Mouse (Mus musculus): ENCODE measurements around the gene Cpsf4l. TPM values are rescaled to one million over a fixed set of nuclear protein-coding genes. Genes with fewer than 3 reads are reported as not detected.

The Cpsf4l gene
- total and polyA plus RNA-seq, 3 experiments: not detected

DNA sequence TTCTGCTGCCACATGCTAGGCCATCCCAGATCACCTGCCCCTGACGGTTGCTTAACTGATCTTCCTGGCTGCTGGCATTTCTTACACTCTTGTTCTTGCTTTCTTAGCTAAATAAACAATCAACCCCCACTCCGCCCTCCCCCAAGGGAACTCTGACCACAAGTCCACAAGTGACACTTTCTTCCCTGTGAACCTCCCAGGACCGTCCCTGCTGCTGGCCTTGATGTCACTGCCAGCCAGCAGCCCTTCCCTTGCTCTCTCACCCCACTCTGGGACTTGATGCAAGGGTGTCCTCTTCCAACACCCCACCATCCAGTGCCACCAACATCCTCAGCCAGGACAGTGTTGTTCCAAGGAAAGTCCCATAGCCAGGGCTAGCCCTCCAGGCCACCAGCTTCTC, 21.1 kb upstream of the Cpsf4l start:
- no peak for ATAC-seq (ENCODE audit: extremely low read depth, insufficient number of reproducible peaks, low FRiP score, poor library complexity, severe bottlenecking)
- Histone ChIP-seq H3K27me3 (ENCODE audit: insufficient read depth, low read length) (no peaks in the 10 kb centered on the region), H3K9me3 (replicated peaks) (no peaks in the 10 kb centered on the region), H3K4me1 (ENCODE audit: insufficient read depth, low read depth, low read length) (peaks cover 46% of the 10 kb centered on the region), H3K36me3 (replicated peaks) (peaks cover 94% of the 10 kb centered on the region), H3K4me3 (ENCODE audit: low read depth, low read length) (no peak overlapping the region)
- TF ChIP-seq TAL1 (conservative IDR thresholded peaks at IDR 0.05; ENCODE audit: low read depth, low read length): no peak
- DNase-seq (ENCODE audit: low spot score): no peak

DNA sequence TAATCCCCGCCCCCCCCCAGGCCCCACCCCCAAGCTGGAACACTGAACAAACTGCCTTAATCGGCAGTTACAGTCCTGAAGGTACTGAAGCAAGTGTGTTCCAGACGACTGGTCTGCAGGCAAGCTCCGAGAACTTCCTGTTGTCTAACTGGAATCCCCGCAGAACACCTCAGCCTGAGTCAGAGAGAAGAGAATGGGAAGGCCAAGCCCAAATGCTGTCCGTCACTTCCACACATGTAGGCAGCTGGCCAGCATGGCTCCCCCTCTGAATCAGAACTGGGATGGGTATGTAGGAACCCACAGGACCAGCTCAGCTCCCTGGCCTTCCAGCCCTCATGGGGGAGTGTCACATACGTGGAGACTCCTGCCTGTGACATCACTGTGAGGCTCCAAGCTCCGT, 20.1 kb upstream of the Cpsf4l start:
- no peaks in the 10 kb centered on the region for H3K9me3 ChIP-seq (replicated peaks)
- ATAC-seq (ENCODE audit: extremely low read depth, insufficient number of reproducible peaks, low FRiP score, poor library complexity, severe bottlenecking): no peak
- TF ChIP-seq TAL1 (conservative IDR thresholded peaks at IDR 0.05; ENCODE audit: low read depth, low read length): no peak
- TF ChIP-seq GATA1 (IDR thresholded peaks at IDR 0.05; ENCODE audit: borderline replicate concordance, low read length): no peak
- no peak for TF ChIP-seq GATA2 (IDR thresholded peaks at IDR 0.05; ENCODE audit: borderline replicate concordance, low read depth, low read length)
- no peak for TF ChIP-seq POLR2AphosphoS5 (IDR thresholded peaks at IDR 0.05; ENCODE audit: insufficient replicate concordance, low read depth, low read length)
- TF ChIP-seq CTCF (IDR thresholded peaks at IDR 0.05; ENCODE audit: low read depth, low read length): no peak
- no peak overlapping the region for H3K4me3 ChIP-seq (ENCODE audit: low read depth, low read length)
- peaks cover 93% of the 10 kb centered on the region for H3K36me3 ChIP-seq (replicated peaks)
- DNase-seq (ENCODE audit: low spot score): no peak
- peaks cover 37% of the 10 kb centered on the region for H3K4me1 ChIP-seq (ENCODE audit: insufficient read depth, low read depth, low read length)
- H3K27me3 ChIP-seq (ENCODE audit: insufficient read depth, low read length): no peaks in the 10 kb centered on the region

DNA sequence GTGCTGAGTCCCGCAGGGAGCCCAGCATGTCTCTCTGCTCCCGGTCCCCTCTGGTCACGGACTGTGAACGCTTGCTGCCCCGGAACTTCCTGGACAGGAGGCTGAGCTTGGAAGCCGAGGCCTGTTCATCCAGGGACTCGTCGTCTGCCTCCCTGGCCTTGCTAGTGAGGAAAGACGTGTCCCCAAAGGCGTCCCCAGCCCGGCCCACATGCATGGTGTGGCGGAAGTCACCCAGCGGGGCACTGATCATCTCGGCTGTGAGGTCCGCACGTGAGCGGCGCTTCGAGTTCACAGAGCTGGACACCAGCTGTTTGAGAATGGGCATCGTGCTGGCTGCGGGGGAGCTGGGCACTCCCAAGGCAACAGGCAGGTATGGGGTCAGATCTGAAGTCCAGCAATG, 19.4 kb upstream of the Cpsf4l start:
- no peak for TF ChIP-seq GATA1 (IDR thresholded peaks at IDR 0.05; ENCODE audit: borderline replicate concordance, low read length)
- no peak for TF ChIP-seq TAL1 (conservative IDR thresholded peaks at IDR 0.05; ENCODE audit: low read depth, low read length)
- no peak for TF ChIP-seq POLR2AphosphoS5 (IDR thresholded peaks at IDR 0.05; ENCODE audit: insufficient replicate concordance, low read depth, low read length)
- TF ChIP-seq GATA2 (IDR thresholded peaks at IDR 0.05; ENCODE audit: borderline replicate concordance, low read depth, low read length): no peak
- no peak for TF ChIP-seq CTCF (IDR thresholded peaks at IDR 0.05; ENCODE audit: low read depth, low read length)
- Histone ChIP-seq H3K27me3 (ENCODE audit: insufficient read depth, low read length) (no peaks in the 10 kb centered on the region), H3K9me3 (replicated peaks) (no peaks in the 10 kb centered on the region), H3K36me3 (replicated peaks) (peaks cover 90% of the 10 kb centered on the region), H3K4me3 (ENCODE audit: low read depth, low read length) (no peak overlapping the region), H3K4me1 (ENCODE audit: insufficient read depth, low read depth, low read length) (peaks cover 30% of the 10 kb centered on the region)
- DNase-seq (ENCODE audit: low spot score): no peak
- ATAC-seq (ENCODE audit: extremely low read depth, insufficient number of reproducible peaks, low FRiP score, poor library complexity, severe bottlenecking): no peak

DNA sequence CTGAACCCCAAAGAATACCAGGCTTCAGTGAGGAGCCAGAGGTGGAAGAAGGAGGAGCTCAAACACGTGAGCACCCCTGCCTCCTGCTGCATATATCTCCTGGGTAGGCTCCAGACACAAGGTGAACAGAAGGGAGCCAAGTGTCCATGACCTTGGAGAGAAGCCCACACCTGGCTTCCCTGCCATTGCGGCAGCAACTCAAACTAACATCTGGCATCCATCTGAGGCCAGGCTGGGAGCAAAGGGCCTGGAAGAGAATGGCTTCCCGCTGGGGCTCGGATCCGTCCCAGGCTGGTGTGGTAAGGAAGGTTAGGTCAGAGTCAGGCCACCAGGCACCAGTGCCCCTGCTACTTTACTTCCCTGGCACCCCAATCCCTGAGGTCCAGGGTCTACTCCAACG, 18.2 kb upstream of the Cpsf4l start:
- DNase-seq (ENCODE audit: low spot score) (no peak), ATAC-seq (ENCODE audit: extremely low read depth, insufficient number of reproducible peaks, low FRiP score, poor library complexity, severe bottlenecking) (no peak)
- TF ChIP-seq GATA2 (IDR thresholded peaks at IDR 0.05; ENCODE audit: borderline replicate concordance, low read depth, low read length): no peak
- TF ChIP-seq TAL1 (conservative IDR thresholded peaks at IDR 0.05; ENCODE audit: low read depth, low read length): no peak
- no peak for TF ChIP-seq GATA1 (IDR thresholded peaks at IDR 0.05; ENCODE audit: borderline replicate concordance, low read length)
- no peak for TF ChIP-seq CTCF (IDR thresholded peaks at IDR 0.05; ENCODE audit: low read depth, low read length)
- no peak for TF ChIP-seq POLR2AphosphoS5 (IDR thresholded peaks at IDR 0.05; ENCODE audit: insufficient replicate concordance, low read depth, low read length)
- Histone ChIP-seq H3K9me3 (replicated peaks) (no peaks in the 10 kb centered on the region), H3K4me1 (ENCODE audit: insufficient read depth, low read depth, low read length) (peaks cover 17% of the 10 kb centered on the region), H3K27me3 (ENCODE audit: insufficient read depth, low read length) (no peaks in the 10 kb centered on the region; the same call in 1 of the 2 replicates), H3K4me3 (ENCODE audit: low read depth, low read length) (no peak overlapping the region), H3K36me3 (replicated peaks) (peaks cover 79% of the 10 kb centered on the region)

DNA sequence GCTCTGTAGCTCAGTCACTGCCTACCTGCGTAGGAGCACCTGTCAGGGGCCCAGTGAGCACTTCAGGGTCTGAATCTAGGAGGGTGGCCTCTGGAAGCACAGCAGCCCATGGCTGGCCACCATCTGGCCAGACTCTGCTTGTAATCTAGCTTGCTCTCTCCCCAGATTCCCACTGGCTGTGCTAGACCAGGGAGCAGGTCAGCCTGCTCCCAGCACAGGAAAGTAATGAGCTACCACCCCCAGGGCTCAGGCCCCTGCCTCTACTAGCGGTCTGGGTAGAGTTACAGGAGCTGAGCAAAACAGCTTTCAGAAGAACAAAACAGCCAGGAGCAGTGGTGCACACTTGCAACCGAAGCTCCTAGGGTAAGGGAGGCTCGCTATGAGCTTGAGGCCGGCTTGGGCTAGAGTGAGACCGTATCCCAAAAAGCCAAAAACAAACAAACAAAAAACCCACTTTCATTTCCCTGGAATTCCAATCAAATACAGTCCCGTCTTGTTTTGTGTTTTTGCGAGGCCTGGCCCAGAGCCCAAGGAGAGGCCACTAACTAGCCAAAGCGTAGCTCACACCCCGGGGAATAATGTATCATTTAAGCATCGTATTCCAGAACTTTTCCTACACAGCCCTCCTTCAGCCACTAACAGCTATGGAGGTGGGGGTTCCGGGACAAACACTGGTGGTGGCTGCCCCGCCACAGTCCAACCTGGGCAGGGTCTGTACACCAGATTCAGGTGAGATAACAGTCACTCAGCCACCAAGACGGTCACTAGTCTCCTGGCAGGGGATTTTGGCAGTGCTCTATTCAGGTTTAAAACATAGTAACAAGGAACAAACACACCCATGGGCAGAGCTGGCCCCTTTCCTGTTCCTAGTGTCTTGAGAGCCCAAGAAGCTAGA, 17.4 kb upstream of the Cpsf4l start:
- Histone ChIP-seq H3K4me1 (ENCODE audit: insufficient read depth, low read depth, low read length) (peaks cover 11% of the 10 kb centered on the region), H3K27me3 (ENCODE audit: insufficient read depth, low read length) (no peaks in the 10 kb centered on the region; the same call in 1 of the 2 replicates), H3K9me3 (replicated peaks) (no peaks in the 10 kb centered on the region), H3K36me3 (replicated peaks) (peaks cover 72% of the 10 kb centered on the region), H3K4me3 (ENCODE audit: low read depth, low read length) (no peak overlapping the region)
- DNase-seq (ENCODE audit: low spot score): no peak
- no peak for ATAC-seq (ENCODE audit: extremely low read depth, insufficient number of reproducible peaks, low FRiP score, poor library complexity, severe bottlenecking)
- TF ChIP-seq GATA1 (IDR thresholded peaks at IDR 0.05; ENCODE audit: borderline replicate concordance, low read length) (no peak), POLR2AphosphoS5 (IDR thresholded peaks at IDR 0.05; ENCODE audit: insufficient replicate concordance, low read depth, low read length) (no peak), CTCF (IDR thresholded peaks at IDR 0.05; ENCODE audit: low read depth, low read length) (no peak), TAL1 (conservative IDR thresholded peaks at IDR 0.05; ENCODE audit: low read depth, low read length) (no peak)

DNA sequence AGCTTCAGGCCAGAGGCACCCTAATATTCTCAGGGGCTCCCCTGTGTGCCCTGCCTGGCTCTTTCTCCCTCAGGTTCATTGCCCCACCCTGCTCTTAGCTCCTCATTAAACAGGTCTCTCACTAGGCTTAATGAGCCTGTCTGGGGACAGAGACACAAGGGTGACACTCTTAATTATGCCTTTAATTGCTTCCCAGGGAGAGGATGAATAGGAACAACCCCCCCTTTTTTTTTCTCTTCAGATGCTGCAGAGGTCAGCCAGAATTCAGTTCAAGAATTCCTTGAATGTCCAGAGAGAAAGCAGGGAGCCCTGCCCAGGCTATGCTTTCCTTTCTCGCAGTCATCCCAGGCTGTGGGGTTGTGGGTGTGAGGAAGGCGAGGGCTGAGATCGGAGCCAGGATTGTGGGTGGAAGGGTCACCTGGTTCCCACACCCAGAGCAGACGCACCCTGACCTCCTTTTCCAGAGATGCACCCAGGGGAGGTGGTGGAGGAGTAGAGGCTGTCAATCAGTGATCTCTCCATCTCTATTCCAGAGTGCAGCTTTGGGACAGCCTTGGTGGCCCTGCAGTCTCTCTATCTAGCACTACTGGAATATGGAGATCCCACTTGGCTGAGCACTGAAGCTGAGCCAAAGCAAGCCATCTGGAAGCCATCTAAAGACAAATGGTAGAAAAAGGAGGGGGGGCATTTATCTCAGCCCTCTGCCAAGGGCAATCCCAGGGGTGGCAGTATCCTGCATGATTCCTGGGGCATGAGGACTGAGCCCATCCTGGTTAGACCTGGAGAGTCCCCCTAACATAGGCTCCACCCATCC, 15.6 kb upstream of the Cpsf4l start:
- Histone ChIP-seq H3K27me3 (ENCODE audit: insufficient read depth, low read length) (no peaks in the 10 kb centered on the region; the same call in 1 of the 2 replicates), H3K4me1 (ENCODE audit: insufficient read depth, low read depth, low read length) (peaks cover 3% of the 10 kb centered on the region; the same call in 1 of the 2 replicates), H3K9me3 (replicated peaks) (no peaks in the 10 kb centered on the region), H3K4me3 (ENCODE audit: low read depth, low read length) (no peak overlapping the region), H3K36me3 (replicated peaks) (peaks cover 55% of the 10 kb centered on the region)
- TF ChIP-seq CTCF (IDR thresholded peaks at IDR 0.05; ENCODE audit: low read depth, low read length) (no peak), GATA1 (IDR thresholded peaks at IDR 0.05; ENCODE audit: borderline replicate concordance, low read length) (no peak), TAL1 (conservative IDR thresholded peaks at IDR 0.05; ENCODE audit: low read depth, low read length) (no peak), POLR2AphosphoS5 (IDR thresholded peaks at IDR 0.05; ENCODE audit: insufficient replicate concordance, low read depth, low read length) (no peak), GATA2 (IDR thresholded peaks at IDR 0.05; ENCODE audit: borderline replicate concordance, low read depth, low read length) (no peak)
- ATAC-seq (ENCODE audit: extremely low read depth, insufficient number of reproducible peaks, low FRiP score, poor library complexity, severe bottlenecking) (no peak), DNase-seq (ENCODE audit: low spot score) (no peak)
